ENCODE assay signal across 20 mouse cellular contexts in the genomic region with DNA sequence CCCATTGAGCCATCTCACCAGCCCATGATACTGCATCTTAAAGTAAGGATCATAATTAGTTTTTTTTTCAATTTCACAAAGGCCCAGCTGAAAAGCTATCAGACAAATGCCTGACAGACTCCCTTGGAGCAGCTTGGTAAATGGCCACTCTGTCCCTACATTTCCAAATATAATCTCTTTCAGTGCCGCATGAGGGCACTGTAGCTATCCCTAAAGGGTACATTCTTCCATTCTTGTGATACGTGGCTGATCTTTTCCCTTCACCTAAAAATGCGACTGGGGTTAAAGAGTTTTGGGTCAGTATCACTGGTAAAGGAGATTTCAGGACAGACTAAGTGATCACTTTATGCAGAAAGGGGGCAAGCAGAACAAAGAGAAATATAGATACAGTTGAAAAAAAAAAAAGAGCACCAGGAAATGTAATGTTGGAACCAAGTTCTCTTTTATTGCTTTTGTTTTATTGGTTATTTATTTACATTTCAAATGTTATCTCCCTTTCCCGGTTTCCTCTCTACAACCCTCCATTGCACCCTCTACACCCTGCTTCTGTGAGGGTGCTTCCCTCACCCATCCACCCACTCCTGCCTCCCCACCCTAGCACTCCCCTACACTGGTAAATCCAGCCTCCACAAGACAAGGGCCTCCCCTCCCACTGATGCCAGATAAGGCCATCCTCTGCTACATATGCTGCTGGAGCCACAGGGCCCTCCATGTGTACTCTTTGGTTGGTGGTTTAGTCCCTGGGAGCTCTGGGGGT. TPM values are rescaled to one million over a fixed set of nuclear protein-coding genes. Genes with fewer than 3 reads are reported as not detected.
A peak's percentile ranks its signal among the peaks of the same experiment; 100 is the strongest.
DNase-seq lines count a peak whose midpoint lies in the region; ATAC-seq and TF ChIP-seq lines count a peak whose summit lies in the region.
"Had no signal": no experiment of that assay in that cellular context is flagged by ENCODE, and none has a peak within 500 bp of the region (broad histone marks: within the 10 kb centered on the region; RNA-seq: fewer than 3 reads in every experiment).

No protein-coding gene starts in this region.

- no peak overlapping the region for H3K27ac ChIP-seq in gastrocnemius, adult 2 months
- no peak overlapping the region for H3K27ac ChIP-seq in liver, embryonic 13.5 days
- H3K27ac ChIP-seq: hindbrain, embryonic 10.5 days; hindbrain, postnatal 0 days; liver, embryonic 15.5 days; macrophage had no signal

- no peaks in the 10 kb centered on the region for H3K4me1 ChIP-seq in liver, embryonic 13.5 days (replicated peaks)
- H3K4me1 ChIP-seq: hindbrain, embryonic 10.5 days; liver, embryonic 15.5 days had no signal

- 76% methylated on average over 4 of the region's 4 CpGs for WGBS in liver, embryonic 13.5 days (ENCODE audit: insufficient replicate concordance)
- 28% methylated on average over 4 of the region's 4 CpGs for WGBS in large intestine, adult 2 months

- no peak overlapping the region for H3K9ac ChIP-seq in liver, embryonic 13.5 days
- H3K9ac ChIP-seq: liver, embryonic 15.5 days had no signal

- no peak overlapping the region for H3K4me2 ChIP-seq in liver, embryonic 13.5 days
- H3K4me2 ChIP-seq: liver, embryonic 15.5 days had no signal

- DNase-seq in gastrocnemius, adult 2 months = no peak
- DNase-seq in gastrocnemius, postnatal 4 days (ENCODE audit: low spot score in 2 of 2) = no peak
- no peak for DNase-seq in liver, embryonic 13.5 days
- no peak for DNase-seq in liver
- DNase-seq in ZHBTc4 (ENCODE audit: low read depth, low spot score) = peak; percentile 26
- DNase-seq in large intestine, adult 2 months (ENCODE audit: low read depth, low spot score) = peak; percentile 50
- no peak for DNase-seq in left cerebral cortex, adult 8-10 months (ENCODE audit: low spot score in 2 of 2)
- DNase-seq in adrenal gland, adult 2 months = no peak
- DNase-seq: adrenal gland, adult 8-10 months; cerebellum, adult 2 months; cerebellum, postnatal 25 days; gastrocnemius, postnatal 25 days; kidney, adult 18-20 months; kidney, postnatal 10 days; layer of hippocampus, postnatal 36 days had no signal

- peak; percentile 25; the same call in 1 of the 2 replicates for TF ChIP-seq CTCF in gastrocnemius, adult 2 months (IDR thresholded peaks at IDR 0.05)

- no peaks in the 10 kb centered on the region for H3K27me3 ChIP-seq in liver, embryonic 13.5 days

- ATAC-seq in liver, embryonic 13.5 days (ENCODE audit: low read depth) = 0 out of 2 replicates have a peak, but pooled peaks have one; percentile 41
- ATAC-seq: forebrain, embryonic 14.5 days; hindbrain, postnatal 0 days had no signal

- peaks cover 19% of the 10 kb centered on the region for H3K36me3 ChIP-seq in liver, embryonic 13.5 days

- intact Hi-C loops in gastrocnemius, adult 2 months (cut with DNase I) = loop anchor here (5.0 kb wide), 1 partner anchor 81 kb away; no protein-coding TSS in a partner anchor

- no peaks in the 10 kb centered on the region for H3K9me3 ChIP-seq in liver, embryonic 13.5 days (replicated peaks)
- H3K9me3 ChIP-seq: hindbrain, embryonic 10.5 days; liver, embryonic 15.5 days had no signal

- no peak overlapping the region for H3K4me3 ChIP-seq in gastrocnemius, adult 2 months
- H3K4me3 ChIP-seq in liver, embryonic 13.5 days (replicated peaks) = no peak overlapping the region
- H3K4me3 ChIP-seq: hindbrain, embryonic 10.5 days; liver, embryonic 15.5 days had no signal

RNA-seq across cellular contexts. Expression of gene Slc25a36, which starts 29.7 kb away (rescaled TPM):
- 10 to 100 TPM; 33.6 to 52.7 TPM for total RNA-seq in gastrocnemius, adult 2 months (2021)
- 10 to 100 TPM; 66.9 to 75.1 TPM for total RNA-seq in gastrocnemius, postnatal 4 days (2021)
- 10.1 and 11.6 TPM in 2 replicates for polyA plus RNA-seq in liver, embryonic 13.5 days (2015; fragmentation: Nextera tagmentation; extraction: Ambion mirVana)
- polyA plus RNA-seq in large intestine, adult 2 months (2012; rRNA removed) = 10.3 and 22.0 TPM in 2 replicates
- total RNA-seq in left cerebral cortex, adult 8-10 months (2022) = 10 to 100 TPM; 69.7 to 75.4 (median 72.6) TPM
- total RNA-seq in adrenal gland, adult 2 months (2021) = 10 to 100 TPM; 57.4 to 62.0 TPM
- polyA plus RNA-seq in adrenal gland, adult 2 months (2012; rRNA removed) = 7.1 and 8.5 TPM in 2 replicates

Comparison
In these comparisons a context has a peak if more than half of its experiments do, and no peak if none do; other contexts are left out.
1. DNase-seq: peak in ZHBTc4 (single experiment) and large intestine, adult 2 months (single experiment); none in gastrocnemius, adult 2 months (single experiment), gastrocnemius, postnatal 4 days (0 of 2), liver, embryonic 13.5 days (single experiment), liver (single experiment), left cerebral cortex, adult 8-10 months (0 of 2) and adrenal gland, adult 2 months (single experiment).